Mouse (Mus musculus) granulocyte monocyte progenitor cell, adult 5-6 weeks (primary cell): ENCODE measurements at regions not wholly inside any gene's neighbourhood (a gene's known extent, or its start where the extent isn't known, plus 50 kb on each side); places are given as distances from the start of the nearest gene placed in this dataset.
A peak's percentile ranks its signal among the peaks of the same experiment; 100 is the strongest.

ENCODE experiments used
- ATAC-seq: replicated peaks from 2 replicates; pipeline ENCODE4 v1.8.0; 2016; ENCODE audit warnings: mild to moderate bottlenecking, moderate TSS enrichment, inconsistent platforms; ENCODE audit not compliant: poor library complexity, severe bottlenecking

GRCm38 (mm10) chr13:29136231-29136630 lies 182.7 kb upstream of the Sox4 start:
- ATAC-seq: no peak

DNA sequence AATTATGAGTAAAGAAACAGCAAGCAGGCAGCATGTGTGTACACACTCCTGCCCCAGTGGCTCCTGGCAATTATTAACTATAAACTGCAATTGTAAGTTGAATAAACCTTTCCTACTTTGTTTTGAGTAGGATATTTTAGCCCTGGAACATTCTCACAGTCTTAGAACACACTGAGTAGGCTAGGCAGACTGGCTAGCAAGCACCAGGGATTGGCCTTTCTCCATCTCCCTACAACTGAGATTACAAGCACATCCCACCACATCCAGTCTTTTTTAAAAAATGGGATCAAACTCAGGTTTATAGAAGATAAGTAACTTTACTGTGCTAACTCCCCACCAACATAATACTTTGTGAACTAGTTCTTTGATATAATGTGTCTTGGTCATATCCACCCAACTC lies 174.0 kb upstream of the Sox4 start:
- ATAC-seq: no peak

GRCm38 (mm10) chr13:29123477-29123876 lies 170.0 kb upstream of the Sox4 start:
- no peak for ATAC-seq

- no peak for ATAC-seq
Observed at GRCm38 (mm10) chr13:29121121-29121520, 167.6 kb upstream of the Sox4 start.

DNA sequence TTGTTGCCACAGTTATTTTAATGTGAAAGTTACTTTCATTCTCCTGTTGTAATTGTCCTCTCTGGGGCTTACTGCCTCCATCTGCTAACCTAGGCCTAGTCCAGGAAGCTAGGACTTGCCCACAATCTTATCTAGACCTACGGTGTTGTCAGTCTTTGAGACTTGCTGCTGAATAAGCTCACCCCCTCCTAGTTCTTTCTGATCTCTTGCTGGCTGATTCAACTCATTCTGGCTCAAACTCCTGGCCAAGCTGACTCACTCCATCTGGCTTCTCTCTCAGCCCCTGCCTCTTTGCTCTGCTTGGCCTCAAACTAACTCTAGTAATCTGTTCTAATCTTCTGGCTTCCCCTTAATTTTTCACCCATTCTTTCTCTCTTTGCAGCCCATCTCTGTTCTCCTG lies 165.8 kb upstream of the Sox4 start:
- no peak for ATAC-seq

- no peak for ATAC-seq
Observed at GRCm38 (mm10) chr13:29114998-29115495, 161.5 kb upstream of the Sox4 start.

DNA sequence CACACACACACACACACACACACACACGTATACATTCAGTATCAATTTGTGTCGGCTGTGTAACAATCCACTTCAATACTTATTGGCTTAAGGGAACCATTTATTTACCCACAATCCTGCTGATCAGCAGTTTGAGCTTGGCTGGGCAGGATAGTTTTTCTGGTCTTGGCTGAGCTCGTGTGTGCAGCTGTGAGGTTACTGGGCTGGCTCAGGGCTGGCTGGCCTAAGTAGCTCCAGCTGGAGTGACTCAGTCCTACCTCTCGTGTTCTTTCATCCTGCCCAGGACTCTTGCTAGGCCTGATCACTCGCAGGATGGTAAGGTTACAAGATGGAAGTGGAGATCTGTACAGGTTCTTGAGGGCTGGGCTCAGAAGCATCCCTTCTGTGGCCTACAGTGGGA lies 156.6 kb upstream of the Sox4 start:
- no peak for ATAC-seq

GRCm38 (mm10) chr13:29109064-29109856 lies 155.7 kb upstream of the Sox4 start:
- no peak for ATAC-seq

GRCm38 (mm10) chr13:29108214-29108613 lies 154.7 kb upstream of the Sox4 start:
- ATAC-seq: no peak

DNA sequence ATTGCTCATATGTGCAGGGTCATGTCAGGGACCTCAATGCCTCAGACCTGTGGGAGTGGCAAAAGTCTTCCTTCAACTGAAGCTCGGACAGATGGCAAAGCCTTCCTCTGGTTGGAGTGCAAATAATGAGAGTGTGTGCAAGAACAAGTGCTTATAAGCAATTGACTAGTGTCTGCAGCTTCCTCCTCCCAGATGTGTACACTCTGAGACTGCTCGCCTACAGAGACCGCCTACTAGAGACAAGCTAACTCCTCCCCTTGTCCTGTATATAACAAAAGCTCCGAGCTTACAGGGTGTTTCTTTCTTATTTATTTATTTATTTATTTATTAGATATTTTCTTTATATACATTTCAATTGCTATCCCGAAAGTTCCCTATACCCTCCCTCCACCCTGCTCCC lies 138.7 kb upstream of the Sox4 start:
- ATAC-seq: no peak

- no peak for ATAC-seq
Observed at GRCm38 (mm10) chr13:29086854-29087253, 133.3 kb upstream of the Sox4 start.

DNA sequence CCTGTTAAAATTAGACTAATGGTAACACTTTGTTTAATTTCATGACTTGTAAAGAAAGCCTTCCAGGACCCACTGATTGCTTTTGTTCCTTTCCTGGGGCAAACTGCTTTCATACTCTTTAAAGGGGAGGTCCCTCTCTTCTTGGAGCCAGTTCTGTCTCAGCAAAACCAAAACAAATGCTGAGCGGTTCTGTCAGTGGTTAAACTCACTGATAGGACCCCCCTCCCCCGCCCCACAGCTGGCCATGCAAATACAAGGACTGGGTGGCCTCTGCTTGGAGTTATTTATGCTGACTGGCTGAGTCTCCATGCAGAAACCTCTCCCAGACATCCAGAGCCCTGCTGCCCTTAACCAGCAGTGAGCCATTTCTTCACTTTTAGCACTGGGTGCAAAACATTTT lies 127.6 kb upstream of the Sox4 start:
- ATAC-seq: no peak

DNA sequence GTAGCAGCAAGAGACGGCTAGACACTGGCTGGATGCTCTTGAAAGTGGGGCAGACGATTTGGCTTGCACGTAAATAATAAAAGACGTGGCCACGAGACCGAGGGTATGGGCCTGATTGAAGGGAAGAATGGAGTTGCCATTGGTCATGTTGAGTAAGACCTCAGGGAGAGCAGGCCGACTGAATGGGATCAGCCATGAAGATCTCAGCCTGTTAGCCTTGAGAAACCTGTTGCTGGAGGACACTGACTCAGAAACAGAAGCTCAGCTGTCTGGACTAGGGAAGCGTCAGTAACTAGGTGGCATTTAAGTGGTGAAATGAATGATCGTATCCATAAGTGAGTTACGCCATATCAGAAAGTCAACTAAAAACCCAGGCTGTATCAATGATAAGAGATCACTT lies 126.3 kb upstream of the Sox4 start:
- ATAC-seq: no peak

- no peak for ATAC-seq
Observed at GRCm38 (mm10) chr13:29073630-29074029, 120.1 kb upstream of the Sox4 start.

DNA sequence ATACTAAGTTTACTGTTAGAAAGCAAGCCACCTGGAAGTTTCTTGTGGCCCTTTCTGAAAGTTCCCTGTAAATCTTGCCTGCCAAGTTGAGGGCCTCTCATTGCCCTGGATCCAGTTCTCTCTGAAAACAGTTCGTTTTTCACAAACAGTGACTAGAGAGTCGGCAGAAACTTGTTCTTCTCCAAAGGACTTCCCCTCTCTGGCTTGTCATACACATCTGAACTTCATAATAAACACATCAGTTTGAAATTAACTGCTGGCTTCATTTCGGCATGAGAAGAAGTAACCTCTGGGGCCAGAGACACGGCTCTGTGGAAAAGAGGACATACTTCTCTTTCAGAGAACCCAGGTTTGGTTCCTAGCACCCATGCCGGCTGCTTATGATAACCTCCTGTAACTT lies 110.4 kb upstream of the Sox4 start:
- no peak for ATAC-seq

- ATAC-seq: no peak
Observed at GRCm38 (mm10) chr13:29058685-29059084, 105.2 kb upstream of the Sox4 start.

DNA sequence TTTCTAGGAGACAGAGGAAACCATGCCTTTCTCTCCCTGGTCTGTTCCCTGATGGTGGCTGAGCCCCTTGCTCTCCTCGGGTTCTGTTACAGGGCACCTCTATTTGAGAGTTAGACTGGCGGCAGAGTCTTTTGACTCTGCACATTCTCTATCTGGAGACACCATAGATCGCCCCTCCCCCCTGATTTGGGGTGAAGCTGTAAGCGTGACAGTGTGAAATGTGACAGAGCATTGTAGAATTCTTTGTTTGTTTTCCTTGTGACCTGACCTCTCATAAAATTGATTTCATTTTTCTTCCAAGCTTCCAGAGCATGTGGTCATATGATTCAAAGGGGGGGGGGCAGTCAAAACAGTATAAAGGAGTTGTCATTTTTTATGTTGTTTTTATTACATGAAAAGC lies 96.2 kb upstream of the Sox4 start:
- no peak for ATAC-seq

GRCm38 (mm10) chr13:29048990-29049576 lies 95.6 kb upstream of the Sox4 start:
- no peak for ATAC-seq

- ATAC-seq: peak; percentile 56
Observed at GRCm38 (mm10) chr13:29044655-29045054, 91.1 kb upstream of the Sox4 start.

- ATAC-seq: no peak
Observed at GRCm38 (mm10) chr13:29040331-29040730, 86.8 kb upstream of the Sox4 start.

- ATAC-seq: no peak
Observed at GRCm38 (mm10) chr13:29034904-29035303, 81.4 kb upstream of the Sox4 start.

DNA sequence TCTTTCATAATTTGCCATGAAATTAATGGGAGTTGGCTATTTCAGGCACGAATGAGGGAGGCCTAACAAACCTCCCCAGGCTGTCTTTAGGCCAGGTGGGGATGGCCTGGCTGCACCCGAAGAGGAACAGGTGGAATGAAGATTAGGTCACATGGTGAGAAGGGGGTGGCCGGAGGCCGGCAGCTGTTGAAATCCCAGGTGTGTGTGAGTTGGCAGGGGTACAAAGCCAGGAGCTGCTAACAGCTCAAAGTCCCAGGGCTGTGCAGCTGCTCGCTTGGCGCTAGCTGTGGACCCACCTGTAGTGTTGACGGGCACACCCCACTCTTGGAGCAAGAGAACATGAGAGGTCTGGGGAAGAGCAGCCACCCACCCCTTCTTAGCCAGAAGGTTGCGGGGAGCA lies 80.9 kb upstream of the Sox4 start:
- ATAC-seq: no peak
